Mouse (Mus musculus): Measurements from ENCODE around the gene Pdcd4. TPM values are rescaled to one million over a fixed set of nuclear protein-coding genes. Genes with fewer than 3 reads are reported as not detected.

The Pdcd4 gene
- total and polyA plus RNA-seq, 2 experiments from 2014 or later = 32.3 to 82.7 TPM

- H3K36me3 ChIP-seq (ENCODE audit: insufficient read depth) = no peaks in the 10 kb centered on the region
- no peak overlapping the region for H3K4me3 ChIP-seq (ENCODE audit: low read depth, low read length)
- peak overlapping the region; percentile 82 for H3K27ac ChIP-seq (ENCODE audit: low read depth, low read length)
- no peaks in the 10 kb centered on the region for H3K9me3 ChIP-seq (ENCODE audit: low read length)
- 6% methylated on average over 15 of the region's 15 CpGs for WGBS
- peak overlapping the region; percentile 35; the same call in 1 of the 2 replicates for H3K9ac ChIP-seq
- TF ChIP-seq CTCF (IDR thresholded peaks at IDR 0.05; ENCODE audit: low read depth) = no peak
- peaks cover 54% of the 10 kb centered on the region for H3K4me1 ChIP-seq (ENCODE audit: insufficient read depth)
- peak overlapping the region; percentile 41 for H3K4me2 ChIP-seq (ENCODE audit: low read depth)
- no peaks in the 10 kb centered on the region for H3K27me3 ChIP-seq (ENCODE audit: insufficient read depth, low read length)
- peak; percentile 90 for DNase-seq
- ATAC-seq = peak; percentile 88
Measured at GRCm38 (mm10) chr19:53852699-53853451, 39.2 kb upstream of the Pdcd4 start.

- 63% methylated on average over 4 of the region's 4 CpGs for whole genome bisulfite sequencing
- no peak for DNase-seq
- no peaks in the 10 kb centered on the region for H3K36me3 ChIP-seq (ENCODE audit: insufficient read depth)
- no peaks in the 10 kb centered on the region for H3K27me3 ChIP-seq (ENCODE audit: insufficient read depth, low read length)
- H3K4me2 ChIP-seq (ENCODE audit: low read depth) = no peak overlapping the region
- H3K9me3 ChIP-seq (ENCODE audit: low read length) = no peaks in the 10 kb centered on the region
- H3K27ac ChIP-seq (ENCODE audit: low read depth, low read length) = no peak overlapping the region
- H3K4me3 ChIP-seq (ENCODE audit: low read depth, low read length) = no peak overlapping the region
- H3K9ac ChIP-seq = no peak overlapping the region
- TF ChIP-seq CTCF (IDR thresholded peaks at IDR 0.05; ENCODE audit: low read depth) = no peak
- ATAC-seq = no peak
- H3K4me1 ChIP-seq (ENCODE audit: insufficient read depth) = peaks cover 52% of the 10 kb centered on the region
Measured at GRCm38 (mm10) chr19:53854978-53855377, 37.1 kb upstream of the Pdcd4 start.

GRCm38 (mm10) chr19:53855781-53856180, 36.2 kb upstream of the Pdcd4 start:
- no peaks in the 10 kb centered on the region for H3K9me3 ChIP-seq (ENCODE audit: low read length)
- no peak for ATAC-seq
- no peaks in the 10 kb centered on the region for H3K36me3 ChIP-seq (ENCODE audit: insufficient read depth)
- H3K4me2 ChIP-seq (ENCODE audit: low read depth) = no peak overlapping the region
- no peak for TF ChIP-seq CTCF (IDR thresholded peaks at IDR 0.05; ENCODE audit: low read depth)
- DNase-seq = no peak
- no peak overlapping the region for H3K27ac ChIP-seq (ENCODE audit: low read depth, low read length)
- WGBS = 31% methylated on average over 5 of the region's 5 CpGs
- H3K4me3 ChIP-seq (ENCODE audit: low read depth, low read length) = no peak overlapping the region
- H3K4me1 ChIP-seq (ENCODE audit: insufficient read depth) = peaks cover 44% of the 10 kb centered on the region; the same call in 1 of the 2 replicates
- H3K9ac ChIP-seq = no peak overlapping the region
- no peaks in the 10 kb centered on the region for H3K27me3 ChIP-seq (ENCODE audit: insufficient read depth, low read length)

- no peak for TF ChIP-seq CTCF (IDR thresholded peaks at IDR 0.05; ENCODE audit: low read depth)
- Histone ChIP-seq H3K4me1 (ENCODE audit: insufficient read depth) (peaks cover 43% of the 10 kb centered on the region; the same call in 1 of the 2 replicates), H3K4me3 (ENCODE audit: low read depth, low read length) (no peak overlapping the region), H3K36me3 (ENCODE audit: insufficient read depth) (no peaks in the 10 kb centered on the region), H3K27me3 (ENCODE audit: insufficient read depth, low read length) (no peaks in the 10 kb centered on the region), H3K27ac (ENCODE audit: low read depth, low read length) (0 out of 2 replicates have a peak overlapping the region, but pooled peaks have one; percentile 46), H3K9ac (no peak overlapping the region), H3K4me2 (ENCODE audit: low read depth) (no peak overlapping the region), H3K9me3 (ENCODE audit: low read length) (no peaks in the 10 kb centered on the region)
- no peak for DNase-seq
- 35% methylated on average over 9 of the region's 9 CpGs for WGBS
- no peak for ATAC-seq
Measured at GRCm38 (mm10) chr19:53856794-53857193, 35.2 kb upstream of the Pdcd4 start.

- H3K27ac ChIP-seq (ENCODE audit: low read depth, low read length) = no peak overlapping the region
- no peak overlapping the region for H3K4me2 ChIP-seq (ENCODE audit: low read depth)
- no peaks in the 10 kb centered on the region for H3K27me3 ChIP-seq (ENCODE audit: insufficient read depth, low read length)
- no peak overlapping the region for H3K4me3 ChIP-seq (ENCODE audit: low read depth, low read length)
- no peaks in the 10 kb centered on the region for H3K36me3 ChIP-seq (ENCODE audit: insufficient read depth)
- ATAC-seq = no peak
- WGBS = 75% methylated on average over 6 of the region's 6 CpGs
- H3K4me1 ChIP-seq (ENCODE audit: insufficient read depth) = peaks cover 35% of the 10 kb centered on the region; the same call in 1 of the 2 replicates
- DNase-seq = no peak
- TF ChIP-seq CTCF (IDR thresholded peaks at IDR 0.05; ENCODE audit: low read depth) = no peak
- no peaks in the 10 kb centered on the region for H3K9me3 ChIP-seq (ENCODE audit: low read length)
- H3K9ac ChIP-seq = no peak overlapping the region
Measured at GRCm38 (mm10) chr19:53857962-53858361, 34.1 kb upstream of the Pdcd4 start.

GRCm38 (mm10) chr19:53859149-53859548, 32.9 kb upstream of the Pdcd4 start:
- Histone ChIP-seq H3K27ac (ENCODE audit: low read depth, low read length) (no peak overlapping the region), H3K4me3 (ENCODE audit: low read depth, low read length) (no peak overlapping the region), H3K36me3 (ENCODE audit: insufficient read depth) (no peaks in the 10 kb centered on the region), H3K4me1 (ENCODE audit: insufficient read depth) (peaks cover 23% of the 10 kb centered on the region; the same call in 1 of the 2 replicates), H3K27me3 (ENCODE audit: insufficient read depth, low read length) (no peaks in the 10 kb centered on the region), H3K9me3 (ENCODE audit: low read length) (no peaks in the 10 kb centered on the region), H3K4me2 (ENCODE audit: low read depth) (no peak overlapping the region), H3K9ac (no peak overlapping the region)
- 45% methylated on average over 9 of the region's 9 CpGs for WGBS
- ATAC-seq (no peak), DNase-seq (no peak)
- TF ChIP-seq CTCF (IDR thresholded peaks at IDR 0.05; ENCODE audit: low read depth) = no peak

- TF ChIP-seq CTCF (IDR thresholded peaks at IDR 0.05; ENCODE audit: low read depth) = no peak
- H3K9me3 ChIP-seq (ENCODE audit: low read length) = no peaks in the 10 kb centered on the region
- no peaks in the 10 kb centered on the region for H3K36me3 ChIP-seq (ENCODE audit: insufficient read depth)
- H3K27me3 ChIP-seq (ENCODE audit: insufficient read depth, low read length) = no peaks in the 10 kb centered on the region
- WGBS = 63% methylated on average over 7 of the region's 7 CpGs
- no peak for DNase-seq
- no peak overlapping the region for H3K4me2 ChIP-seq (ENCODE audit: low read depth)
- peaks cover 19% of the 10 kb centered on the region; the same call in 1 of the 2 replicates for H3K4me1 ChIP-seq (ENCODE audit: insufficient read depth)
- no peak overlapping the region for H3K9ac ChIP-seq
- H3K4me3 ChIP-seq (ENCODE audit: low read depth, low read length) = no peak overlapping the region
- ATAC-seq = no peak
- no peak overlapping the region for H3K27ac ChIP-seq (ENCODE audit: low read depth, low read length)
Measured at GRCm38 (mm10) chr19:53859593-53859992, 32.4 kb upstream of the Pdcd4 start.
